Mouse (Mus musculus) splenic B cell, adult 2 months (primary cell): ENCODE data around the gene Negr1.

Source experiments
- DNase-seq: peaks from one replicate; pipeline ENCODE4 v3.0.0-alpha.2; 2011; ENCODE audit warnings: low read depth, low spot score
- H3K27me3 ChIP-seq: 2 replicates; pipeline ENCODE4 v1.6.1; 2012; ENCODE audit warnings: mild to moderate bottlenecking, low read length, moderate library complexity, mixed read lengths; ENCODE audit not compliant: control insufficient read depth, poor library complexity, insufficient read depth, severe bottlenecking
- H3K36me3 ChIP-seq: 2 replicates; pipeline ENCODE4 v1.6.1; 2012; ENCODE audit warnings: mild to moderate bottlenecking, low read length, moderate library complexity, mixed read lengths; ENCODE audit not compliant: control insufficient read depth, poor library complexity, insufficient read depth, severe bottlenecking

Gene Negr1

GRCm38 (mm10) chr3:156809836-156810235 is 248.2 kb downstream of the Negr1 start:
- Histone ChIP-seq H3K27me3 (no peaks in the 10 kb centered on the region; the same call in 1 of the 2 replicates), H3K36me3 (no peaks in the 10 kb centered on the region)
- DNase-seq, result no peak

GRCm38 (mm10) chr3:156816938-156817337 is 255.3 kb downstream of the Negr1 start:
- no peaks in the 10 kb centered on the region for H3K36me3 ChIP-seq
- no peak for DNase-seq
- H3K27me3 ChIP-seq, result no peaks in the 10 kb centered on the region; the same call in 1 of the 2 replicates

GRCm38 (mm10) chr3:156817452-156817851 is 255.9 kb downstream of the Negr1 start:
- no peaks in the 10 kb centered on the region for H3K36me3 ChIP-seq
- no peaks in the 10 kb centered on the region for H3K27me3 ChIP-seq
- DNase-seq, result no peak

- no peak for DNase-seq
- Histone ChIP-seq H3K36me3 (no peaks in the 10 kb centered on the region), H3K27me3 (no peaks in the 10 kb centered on the region)
Observed at GRCm38 (mm10) chr3:156823039-156823438, 261.4 kb downstream of the Negr1 start.

GRCm38 (mm10) chr3:156833920-156834319 is 272.3 kb downstream of the Negr1 start:
- no peak for DNase-seq
- H3K27me3 ChIP-seq, result no peaks in the 10 kb centered on the region
- no peaks in the 10 kb centered on the region for H3K36me3 ChIP-seq

- Histone ChIP-seq H3K36me3 (no peaks in the 10 kb centered on the region), H3K27me3 (no peaks in the 10 kb centered on the region)
- DNase-seq, result no peak
Observed at GRCm38 (mm10) chr3:156838550-156838949, 277.0 kb downstream of the Negr1 start.

GRCm38 (mm10) chr3:156848385-156848784 is 286.8 kb downstream of the Negr1 start:
- no peak for DNase-seq
- no peaks in the 10 kb centered on the region for H3K36me3 ChIP-seq
- H3K27me3 ChIP-seq, result no peaks in the 10 kb centered on the region

GRCm38 (mm10) chr3:156851921-156852320 is 290.3 kb downstream of the Negr1 start:
- Histone ChIP-seq H3K27me3 (no peaks in the 10 kb centered on the region), H3K36me3 (no peaks in the 10 kb centered on the region)
- DNase-seq, result no peak

- DNase-seq, result no peak
- no peaks in the 10 kb centered on the region for H3K36me3 ChIP-seq
- H3K27me3 ChIP-seq, result no peaks in the 10 kb centered on the region
Observed at GRCm38 (mm10) chr3:156870239-156870921, 308.8 kb downstream of the Negr1 start.

GRCm38 (mm10) chr3:156870922-156871257 is 309.3 kb downstream of the Negr1 start:
- DNase-seq, result no peak
- no peaks in the 10 kb centered on the region for H3K36me3 ChIP-seq
- no peaks in the 10 kb centered on the region for H3K27me3 ChIP-seq

- DNase-seq, result no peak
Observed at GRCm38 (mm10) chr3:156871641-156872196, 310.1 kb downstream of the Negr1 start.

GRCm38 (mm10) chr3:156876551-156876950 is 315.0 kb downstream of the Negr1 start:
- Histone ChIP-seq H3K36me3 (no peaks in the 10 kb centered on the region), H3K27me3 (no peaks in the 10 kb centered on the region)
- no peak for DNase-seq

More at GRCm38 (mm10) chr3:156871641-156872196, 310.1 kb downstream of the Negr1 start:
- Histone ChIP-seq H3K27me3 (no peaks in the 10 kb centered on the region), H3K36me3 (no peaks in the 10 kb centered on the region)

- DNase-seq, result no peak
- Histone ChIP-seq H3K36me3 (no peaks in the 10 kb centered on the region), H3K27me3 (no peaks in the 10 kb centered on the region)
Observed at GRCm38 (mm10) chr3:156882129-156882528, 320.5 kb downstream of the Negr1 start.

GRCm38 (mm10) chr3:156883873-156884272 is 322.3 kb downstream of the Negr1 start:
- Histone ChIP-seq H3K36me3 (no peaks in the 10 kb centered on the region), H3K27me3 (no peaks in the 10 kb centered on the region)
- no peak for DNase-seq

GRCm38 (mm10) chr3:156885689-156886088 is 324.1 kb downstream of the Negr1 start:
- H3K27me3 ChIP-seq, result no peaks in the 10 kb centered on the region
- DNase-seq, result no peak
- no peaks in the 10 kb centered on the region for H3K36me3 ChIP-seq

GRCm38 (mm10) chr3:156886915-156887314 is 325.3 kb downstream of the Negr1 start:
- H3K36me3 ChIP-seq, result no peaks in the 10 kb centered on the region

More at GRCm38 (mm10) chr3:156886915-156887314, 325.3 kb downstream of the Negr1 start:
- H3K27me3 ChIP-seq, result no peaks in the 10 kb centered on the region
- DNase-seq, result no peak
